Mouse (Mus musculus): ENCODE measurements around the gene Etnk1. TPM values are rescaled to one million over a fixed set of nuclear protein-coding genes. Genes with fewer than 3 reads are reported as not detected.

The Etnk1 gene
- polyA plus RNA-seq, 1 experiment from 2014 or later = 24.7 TPM

DNA sequence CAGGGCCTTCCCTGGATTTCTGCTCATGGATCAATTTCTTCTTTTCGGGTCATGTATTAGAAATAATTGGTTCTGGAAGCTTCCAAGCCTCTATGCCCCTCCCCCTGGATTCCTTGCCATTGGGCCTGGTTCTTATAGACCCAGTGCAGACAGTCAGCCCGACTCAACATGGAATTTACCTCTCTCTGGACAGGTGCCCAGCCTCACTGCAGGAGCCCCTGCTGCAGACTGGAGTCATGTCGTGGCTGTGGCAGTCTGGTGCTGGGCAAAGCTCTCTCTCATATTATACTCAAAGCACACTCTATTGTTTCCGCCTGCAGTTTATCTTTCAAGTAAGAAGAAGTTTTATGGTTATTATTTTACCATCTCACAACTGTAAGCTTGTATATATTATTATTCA is 90.9 kb downstream of the Etnk1 start:
- 77% methylated on average over 4 of the region's 4 CpGs for WGBS

DNA sequence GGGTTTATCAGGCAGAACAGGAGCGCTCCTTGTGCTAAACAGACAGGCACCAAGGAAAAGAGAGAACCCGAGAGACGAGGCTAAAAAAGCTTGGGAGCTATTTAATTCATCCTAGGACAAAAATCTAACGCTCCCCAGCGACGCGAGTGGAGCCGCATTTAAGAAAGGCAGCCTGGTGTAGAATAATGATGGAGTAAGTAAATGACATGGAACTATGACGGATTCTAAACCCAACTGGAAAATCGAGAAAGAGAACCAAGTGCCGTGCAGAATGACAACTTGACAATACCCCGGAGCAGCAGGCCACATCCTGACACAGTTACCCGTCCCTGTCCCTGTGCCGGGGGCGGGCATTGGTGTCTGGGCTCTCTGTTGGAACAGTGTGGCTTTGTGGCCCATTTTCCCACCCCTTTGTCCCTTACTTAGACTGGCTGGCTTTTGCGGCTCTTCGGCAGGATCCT is 92.2 kb downstream of the Etnk1 start:
- ATAC-seq (replicated peaks; ENCODE audit: low FRiP score, low TSS enrichment, low read depth) (no peak), DNase-seq (ENCODE audit: low spot score) (no peak)
- H3K27ac ChIP-seq (ENCODE audit: low read depth) = no peak overlapping the region
- 73% methylated on average over 17 of the region's 17 CpGs for WGBS
- H3K4me2 ChIP-seq (ENCODE audit: low read length) = no peak overlapping the region
- no peaks in the 10 kb centered on the region for H3K27me3 ChIP-seq (replicated peaks; ENCODE audit: control insufficient read depth, insufficient read depth, low read length)
- H3K9ac ChIP-seq (ENCODE audit: low read length) = no peak overlapping the region
- H3K4me1 ChIP-seq (replicated peaks; ENCODE audit: control insufficient read depth, insufficient read depth, low read length) = no peaks in the 10 kb centered on the region
- no peaks in the 10 kb centered on the region for H3K9me3 ChIP-seq (ENCODE audit: control insufficient read depth, low read length)
- no peaks in the 10 kb centered on the region for H3K36me3 ChIP-seq (ENCODE audit: control insufficient read depth, insufficient read depth, low read length)
- H3K4me3 ChIP-seq (ENCODE audit: low read depth, low read length) = no peak overlapping the region

More for the DNA sequence above, 90.9 kb downstream of the Etnk1 start:
- H3K36me3 ChIP-seq (ENCODE audit: control insufficient read depth, insufficient read depth, low read length) = no peaks in the 10 kb centered on the region
- no peak overlapping the region for H3K4me2 ChIP-seq (ENCODE audit: low read length)
- H3K27ac ChIP-seq (ENCODE audit: low read depth) = no peak overlapping the region
- no peak overlapping the region for H3K9ac ChIP-seq (ENCODE audit: low read length)
- DNase-seq (ENCODE audit: low spot score) (no peak), ATAC-seq (replicated peaks; ENCODE audit: low FRiP score, low TSS enrichment, low read depth) (no peak)
- H3K4me3 ChIP-seq (ENCODE audit: low read depth, low read length) = no peak overlapping the region
- no peaks in the 10 kb centered on the region for H3K27me3 ChIP-seq (replicated peaks; ENCODE audit: control insufficient read depth, insufficient read depth, low read length)
- H3K9me3 ChIP-seq (ENCODE audit: control insufficient read depth, low read length) = no peaks in the 10 kb centered on the region
- no peaks in the 10 kb centered on the region for H3K4me1 ChIP-seq (replicated peaks; ENCODE audit: control insufficient read depth, insufficient read depth, low read length)

DNA sequence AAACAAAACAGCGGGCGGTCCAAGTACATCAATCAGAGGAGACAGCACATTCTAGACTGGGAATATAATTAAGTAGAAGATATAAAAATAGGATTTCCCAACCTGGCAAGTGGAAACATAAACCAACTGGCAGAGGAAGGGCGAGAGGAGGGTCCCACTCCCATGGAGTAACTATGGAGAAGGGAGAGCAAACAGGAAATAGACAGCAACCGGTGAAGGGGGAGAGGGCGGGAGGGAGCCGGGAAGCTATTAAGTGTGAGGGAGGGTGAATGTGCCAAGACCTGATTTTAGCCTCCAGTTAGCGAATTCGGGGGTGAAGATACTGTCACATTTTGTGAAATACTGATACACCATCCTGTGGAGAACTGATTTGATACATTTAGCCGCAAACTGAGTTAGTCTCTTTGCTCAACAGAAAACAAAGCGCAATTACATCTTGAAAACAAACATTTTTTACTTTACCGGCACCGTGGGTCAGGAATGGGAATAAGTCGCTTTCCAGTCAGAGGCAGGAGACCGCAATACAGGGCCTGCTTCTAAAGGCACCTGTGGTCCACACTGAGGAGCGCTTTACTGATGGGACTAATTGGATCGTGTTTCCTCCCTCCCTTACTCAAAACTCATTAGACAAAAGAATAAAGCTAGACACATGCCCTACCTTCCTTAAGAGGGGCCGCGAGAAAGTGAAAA is 93.0 kb downstream of the Etnk1 start:
- no peaks in the 10 kb centered on the region for H3K4me1 ChIP-seq (replicated peaks; ENCODE audit: control insufficient read depth, insufficient read depth, low read length)
- DNase-seq (ENCODE audit: low spot score) = no peak
- H3K9me3 ChIP-seq (ENCODE audit: control insufficient read depth, low read length) = no peaks in the 10 kb centered on the region
- no peaks in the 10 kb centered on the region for H3K27me3 ChIP-seq (replicated peaks; ENCODE audit: control insufficient read depth, insufficient read depth, low read length)
- no peak overlapping the region for H3K27ac ChIP-seq (ENCODE audit: low read depth)
- H3K4me2 ChIP-seq (ENCODE audit: low read length) = no peak overlapping the region
- H3K4me3 ChIP-seq (ENCODE audit: low read depth, low read length) = no peak overlapping the region
- 64% methylated on average over 18 of the region's 18 CpGs for WGBS
- H3K36me3 ChIP-seq (ENCODE audit: control insufficient read depth, insufficient read depth, low read length) = no peaks in the 10 kb centered on the region
- ATAC-seq (replicated peaks; ENCODE audit: low FRiP score, low TSS enrichment, low read depth) = no peak
- H3K9ac ChIP-seq (ENCODE audit: low read length) = no peak overlapping the region

DNA sequence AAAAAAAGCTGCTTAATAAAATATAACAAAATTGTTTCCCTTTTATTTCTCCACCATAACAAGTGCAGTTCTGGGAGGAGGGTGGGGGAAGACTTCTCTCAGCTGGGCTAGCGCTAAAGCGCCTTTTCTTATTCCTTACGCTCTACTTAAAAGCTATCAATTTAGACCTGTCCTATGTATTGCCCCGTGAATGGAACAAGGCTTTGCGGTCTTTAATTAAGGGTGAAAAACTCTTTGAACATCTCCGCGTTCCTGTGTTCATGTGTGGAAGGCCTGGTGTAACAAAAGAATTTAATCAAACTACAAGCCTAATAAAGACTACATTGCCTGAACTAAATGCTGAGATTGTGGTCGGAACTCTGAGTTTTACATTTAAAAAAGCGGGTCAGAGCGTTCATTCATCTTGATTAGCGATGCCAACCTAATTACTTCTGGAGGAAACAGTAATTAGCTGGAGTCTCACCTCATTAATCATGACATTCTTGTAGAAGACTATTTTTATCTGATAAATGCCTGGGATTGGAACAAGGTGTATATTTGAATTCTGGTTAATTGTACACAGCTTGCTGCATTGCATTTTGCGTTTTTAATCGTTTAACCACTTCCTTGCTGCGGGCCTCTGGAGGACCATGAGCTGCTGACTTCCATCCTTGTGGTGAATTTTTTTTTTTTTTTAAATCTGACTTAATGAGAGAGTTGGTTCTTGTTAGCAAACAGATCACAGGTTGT is 93.7 kb downstream of the Etnk1 start:
- no peak overlapping the region for H3K27ac ChIP-seq (ENCODE audit: low read depth)
- DNase-seq (ENCODE audit: low spot score) (no peak), ATAC-seq (replicated peaks; ENCODE audit: low FRiP score, low TSS enrichment, low read depth) (no peak)
- no peak overlapping the region for H3K9ac ChIP-seq (ENCODE audit: low read length)
- H3K36me3 ChIP-seq (ENCODE audit: control insufficient read depth, insufficient read depth, low read length) = no peaks in the 10 kb centered on the region
- no peak overlapping the region for H3K4me2 ChIP-seq (ENCODE audit: low read length)
- WGBS = 80% methylated on average over 14 of the region's 14 CpGs
- H3K27me3 ChIP-seq (replicated peaks; ENCODE audit: control insufficient read depth, insufficient read depth, low read length) = no peaks in the 10 kb centered on the region
- no peaks in the 10 kb centered on the region for H3K4me1 ChIP-seq (replicated peaks; ENCODE audit: control insufficient read depth, insufficient read depth, low read length)
- H3K4me3 ChIP-seq (ENCODE audit: low read depth, low read length) = no peak overlapping the region
- no peaks in the 10 kb centered on the region for H3K9me3 ChIP-seq (ENCODE audit: control insufficient read depth, low read length)

DNA sequence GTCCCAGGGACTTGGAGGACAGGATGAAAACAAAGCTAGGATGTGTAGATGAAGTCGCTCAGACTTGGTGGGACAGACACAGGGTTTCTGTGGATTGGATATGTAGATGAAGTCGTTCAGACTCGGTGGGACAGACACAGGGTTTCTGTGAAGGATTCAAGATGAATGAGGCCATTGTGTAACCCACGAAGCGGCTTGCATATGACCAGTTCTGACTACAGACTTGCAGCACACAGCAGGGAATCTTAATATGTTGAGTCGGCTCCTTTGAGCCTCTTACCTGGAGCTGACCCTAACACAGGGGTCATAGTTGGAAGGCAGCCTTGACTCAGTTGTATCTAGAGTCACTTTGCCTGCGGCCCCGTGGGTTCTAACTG is 94.3 kb downstream of the Etnk1 start:
- Histone ChIP-seq H3K27me3 (replicated peaks; ENCODE audit: control insufficient read depth, insufficient read depth, low read length) (no peaks in the 10 kb centered on the region), H3K4me2 (ENCODE audit: low read length) (no peak overlapping the region), H3K27ac (ENCODE audit: low read depth) (no peak overlapping the region), H3K4me1 (replicated peaks; ENCODE audit: control insufficient read depth, insufficient read depth, low read length) (no peaks in the 10 kb centered on the region), H3K4me3 (ENCODE audit: low read depth, low read length) (no peak overlapping the region), H3K9me3 (ENCODE audit: control insufficient read depth, low read length) (no peaks in the 10 kb centered on the region), H3K36me3 (ENCODE audit: control insufficient read depth, insufficient read depth, low read length) (no peaks in the 10 kb centered on the region), H3K9ac (ENCODE audit: low read length) (no peak overlapping the region)
- no peak for DNase-seq (ENCODE audit: low spot score)
- WGBS = 79% methylated on average over 8 of the region's 8 CpGs
- no peak for ATAC-seq (replicated peaks; ENCODE audit: low FRiP score, low TSS enrichment, low read depth)

DNA sequence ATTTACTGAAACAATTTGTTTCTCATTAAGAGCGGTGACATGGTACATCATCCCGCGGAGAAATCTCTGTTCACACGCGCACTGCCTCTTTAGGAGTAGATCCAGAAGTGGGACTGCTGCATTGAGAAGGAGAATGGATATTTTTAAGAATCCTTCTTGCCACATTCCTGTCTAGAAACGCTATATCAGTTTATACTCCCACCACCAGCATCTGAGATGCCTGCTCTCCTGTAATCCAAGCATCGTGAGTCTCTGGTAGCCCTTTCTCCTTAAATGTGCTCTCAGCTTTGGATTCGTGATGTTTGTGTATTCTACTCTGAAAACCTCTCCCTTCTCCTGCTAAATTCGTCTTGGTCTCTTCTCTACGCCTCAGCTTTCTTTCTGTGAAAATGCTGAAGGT is 98.5 kb downstream of the Etnk1 start:
- 81% methylated on average over 10 of the region's 10 CpGs for WGBS
- no peak for ATAC-seq (replicated peaks; ENCODE audit: low FRiP score, low TSS enrichment, low read depth)

DNA sequence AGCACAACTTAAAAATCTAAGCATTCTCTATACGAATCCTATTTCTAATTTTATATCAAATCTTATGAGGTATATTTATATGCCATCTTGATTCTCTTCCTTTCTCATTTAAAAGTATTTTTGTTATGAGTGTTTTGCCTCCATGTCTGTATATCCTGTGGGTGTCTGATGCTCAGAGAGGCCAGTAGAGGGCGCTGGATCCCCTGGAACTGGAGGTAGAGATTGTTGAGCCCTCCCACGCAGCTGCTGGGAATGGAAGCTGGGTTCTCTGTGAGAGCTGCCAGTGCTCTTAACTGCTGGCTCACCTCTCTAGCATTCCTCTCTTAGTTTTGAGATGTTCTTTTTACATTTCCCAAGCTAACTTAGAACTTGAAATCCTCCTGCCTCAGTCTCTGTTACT is 112.2 kb downstream of the Etnk1 start:
- Histone ChIP-seq H3K36me3 (ENCODE audit: control insufficient read depth, insufficient read depth, low read length) (no peaks in the 10 kb centered on the region), H3K27me3 (replicated peaks; ENCODE audit: control insufficient read depth, insufficient read depth, low read length) (no peaks in the 10 kb centered on the region), H3K9me3 (ENCODE audit: control insufficient read depth, low read length) (no peaks in the 10 kb centered on the region), H3K9ac (ENCODE audit: low read length) (no peak overlapping the region), H3K4me3 (ENCODE audit: low read depth, low read length) (no peak overlapping the region), H3K4me1 (replicated peaks; ENCODE audit: control insufficient read depth, insufficient read depth, low read length) (no peaks in the 10 kb centered on the region), H3K27ac (ENCODE audit: low read depth) (no peak overlapping the region), H3K4me2 (ENCODE audit: low read length) (no peak overlapping the region)
- WGBS = 47% methylated on average over 3 of the region's 3 CpGs
- no peak for DNase-seq (ENCODE audit: low spot score)
- no peak for ATAC-seq (replicated peaks; ENCODE audit: low FRiP score, low TSS enrichment, low read depth)

More for the DNA sequence above, 98.5 kb downstream of the Etnk1 start:
- Histone ChIP-seq H3K9ac (ENCODE audit: low read length) (no peak overlapping the region), H3K4me2 (ENCODE audit: low read length) (no peak overlapping the region), H3K9me3 (ENCODE audit: control insufficient read depth, low read length) (no peaks in the 10 kb centered on the region), H3K27me3 (replicated peaks; ENCODE audit: control insufficient read depth, insufficient read depth, low read length) (no peaks in the 10 kb centered on the region), H3K36me3 (ENCODE audit: control insufficient read depth, insufficient read depth, low read length) (no peaks in the 10 kb centered on the region), H3K4me3 (ENCODE audit: low read depth, low read length) (no peak overlapping the region), H3K4me1 (replicated peaks; ENCODE audit: control insufficient read depth, insufficient read depth, low read length) (no peaks in the 10 kb centered on the region), H3K27ac (ENCODE audit: low read depth) (no peak overlapping the region)
- DNase-seq (ENCODE audit: low spot score) = no peak
